Mouse (Mus musculus) spleen, adult 2 months (tissue): ENCODE measurements at regions not wholly inside any gene's neighbourhood (a gene's known extent, or its start where the extent isn't known, plus 50 kb on each side); places are given as distances from the start of the nearest gene placed in this dataset.

Experiments used
- DNase-seq, 2 experiments: peaks; one replicate each; pipeline versions ENCODE4 v3.0.0 to v3.0.0-alpha.2; 2012 to 2021; ENCODE audit warnings: low spot score in 2 of 2, low read depth in 1 of 2
- H3K27ac ChIP-seq: fragments of 200-500 bp; 2 replicates; pipeline ENCODE4 v1.5.1; 2012; ENCODE audit warnings: low read length, inconsistent platforms; ENCODE audit not compliant: insufficient read depth
- H3K27me3 ChIP-seq: fragments of 200-500 bp; 2 replicates; pipeline ENCODE4 v1.6.1; 2012; ENCODE audit warnings: mild to moderate bottlenecking, moderate library complexity, low read length, inconsistent platforms; ENCODE audit not compliant: control insufficient read depth, insufficient read depth
- H3K36me3 ChIP-seq: fragments of 200-500 bp; 2 replicates; pipeline ENCODE4 v1.6.1; 2012; ENCODE audit warnings: mild to moderate bottlenecking, low read length, inconsistent platforms; ENCODE audit not compliant: control insufficient read depth, insufficient read depth
- H3K4me1 ChIP-seq: fragments of 200-500 bp; 2 replicates; pipeline ENCODE4 v1.6.1; 2011; ENCODE audit warnings: inconsistent platforms; ENCODE audit not compliant: control insufficient read depth, insufficient read depth, insufficient read length
- H3K4me3 ChIP-seq: fragments of 200-500 bp; 2 replicates; pipeline ENCODE4 v1.5.1; 2011; ENCODE audit warnings: mild to moderate bottlenecking, inconsistent platforms; ENCODE audit not compliant: insufficient read depth, insufficient read length; ENCODE audit errors: extremely low read depth
- CTCF ChIP-seq: fragments of 200-500 bp; IDR thresholded peaks from 2 replicates; pipeline ENCODE4 v1.5.1; 2011; ENCODE audit warnings: mild to moderate bottlenecking, inconsistent platforms; ENCODE audit not compliant: insufficient read depth, insufficient read length, insufficient replicate concordance; ENCODE audit errors: extremely low read depth
- POLR2A ChIP-seq: fragments of 200-500 bp; IDR thresholded peaks from 2 replicates; pipeline ENCODE4 v1.6.1; 2011; ENCODE audit warnings: low read depth, low read length, inconsistent platforms
- WGBS: fragments of 180-500 bp; shearing (Covaris S2); methylation state at CpG from one replicate; pipeline ENCODE4 v1.1.7; 2018; 5-methylcytosine and 5-hydroxymethylcytosine counted together

GRCm38 (mm10) chr13:107074917-107075316, 53.0 kb upstream of the Kif2a start:
- Histone ChIP-seq H3K4me3 (no peak overlapping the region), H3K36me3 (no peaks in the 10 kb centered on the region), H3K4me1 (no peaks in the 10 kb centered on the region), H3K27ac (no peak overlapping the region), H3K27me3 (no peaks in the 10 kb centered on the region; the same call in 1 of the 2 replicates)
- WGBS, result 88% methylated on average over 4 of the region's 4 CpGs
- no peak for TF ChIP-seq POLR2A
- TF ChIP-seq CTCF, result no peak
- DNase-seq, result no peak

GRCm38 (mm10) chr13:107073039-107073620, 51.2 kb upstream of the Kif2a start:
- Histone ChIP-seq H3K27ac (no peak overlapping the region), H3K36me3 (no peaks in the 10 kb centered on the region), H3K4me3 (no peak overlapping the region), H3K27me3 (no peaks in the 10 kb centered on the region; the same call in 1 of the 2 replicates), H3K4me1 (no peaks in the 10 kb centered on the region)
- DNase-seq, result no peak
- 68% methylated on average over 14 of the region's 14 CpGs for WGBS
- TF ChIP-seq CTCF (no peak), POLR2A (no peak)

GRCm38 (mm10) chr13:107072345-107073038, 50.6 kb upstream of the Kif2a start:
- 86% methylated on average over 11 of the region's 11 CpGs for WGBS
- H3K27me3 ChIP-seq, result no peaks in the 10 kb centered on the region
- TF ChIP-seq CTCF, result no peak
- no peak for TF ChIP-seq POLR2A
- DNase-seq, result no peak
- no peak overlapping the region for H3K27ac ChIP-seq
- no peaks in the 10 kb centered on the region for H3K36me3 ChIP-seq
- H3K4me3 ChIP-seq, result no peak overlapping the region
- H3K4me1 ChIP-seq, result no peaks in the 10 kb centered on the region
